Mouse (Mus musculus) liver, embryonic 14.5 days (tissue): ENCODE results near the gene Tfb1m. TPM values are rescaled to one million over a fixed set of nuclear protein-coding genes. Genes with fewer than 3 reads are reported as not detected.

ENCODE experiments used
- ATAC-seq: fragments of 200-750 bp; cut with Nextera tagmentation; 2 replicates; pipeline ENCODE4 v1.8.0; 2017; ENCODE audit warnings: moderate number of reproducible peaks, mild to moderate bottlenecking, moderate library complexity; ENCODE audit not compliant: insufficient read depth
- DNase-seq, 3 experiments: peaks; one replicate each; pipeline ENCODE4 v3.0.0-alpha.2; 2012 to 2013; ENCODE audit warnings: low read depth in 3 of 3, low spot score in 3 of 3
- H3K27ac ChIP-seq: fragments of 300-500 bp; sonication (generic); 2 replicates; pipeline ENCODE4 v1.5.1; 2014; ENCODE audit warnings: moderate library complexity, mild to moderate bottlenecking, control low read depth, inconsistent platforms
- H3K27me3 ChIP-seq: fragments of 300-500 bp; sonication (generic); 2 replicates; pipeline ENCODE4 v1.6.1; 2014; ENCODE audit warnings: mild to moderate bottlenecking, low read length, moderate library complexity; ENCODE audit not compliant: control insufficient read depth, insufficient read depth
- H3K36me3 ChIP-seq: fragments of 300-500 bp; sonication (generic); replicated peaks from 2 replicates; pipeline ENCODE4 v1.6.1; 2014; ENCODE audit warnings: low read depth; ENCODE audit not compliant: control insufficient read depth, insufficient read depth
- H3K4me1 ChIP-seq, 2 experiments: fragments of 200-500 bp in 1 of 2; fragments of 300-500 bp in 1 of 2; sonication (generic) in 1 of 2; replicated peaks; 2 replicates each; pipeline ENCODE4 v1.6.1; 2012 to 2014; ENCODE audit warnings: antibody characterized with exemption in 1 of 2, inconsistent platforms in 1 of 2, low read length in 1 of 2; ENCODE audit not compliant: control insufficient read depth in 2 of 2, insufficient read depth in 2 of 2
- H3K4me2 ChIP-seq: fragments of 300-500 bp; sonication (generic); 2 replicates; pipeline ENCODE4 v1.6.1; 2014; ENCODE audit warnings: low read depth, mild to moderate bottlenecking, control low read depth, moderate library complexity
- H3K4me3 ChIP-seq, 2 experiments: fragments of 200-500 bp in 1 of 2; fragments of 300-500 bp in 1 of 2; sonication (generic) in 1 of 2; 2 replicates each; pipeline ENCODE4 v1.5.1; 2012 to 2014; ENCODE audit warnings: low read depth in 2 of 2, low read length in 2 of 2, mild to moderate bottlenecking in 2 of 2, control low read depth in 1 of 2, inconsistent platforms in 1 of 2, moderate library complexity in 1 of 2; ENCODE audit not compliant: insufficient read depth in 1 of 2
- H3K9ac ChIP-seq: fragments of 300-500 bp; sonication (generic); replicated peaks from 2 replicates; pipeline ENCODE4 v1.6.1; 2014; ENCODE audit warnings: mild to moderate bottlenecking, control low read depth, moderate library complexity
- H3K9me3 ChIP-seq: fragments of 300-500 bp; sonication (generic); 2 replicates; pipeline ENCODE4 v1.6.1; 2016; ENCODE audit warnings: low read length, mixed read lengths; ENCODE audit not compliant: control insufficient read depth
- CTCF ChIP-seq: IDR thresholded peaks from 2 replicates; pipeline ENCODE4 v1.5.1; 2016; ENCODE audit warnings: antibody characterized with exemption, low read depth, control low read depth
- EP300 ChIP-seq: IDR thresholded peaks from 2 replicates; pipeline ENCODE4 v1.6.1; 2016; ENCODE audit warnings: antibody characterized with exemption, low read depth
- WGBS: fragments of 180-500 bp; shearing (Covaris S2); extraction: QIAGEN DNeasy Blood & Tissue Kit; methylation state at CpG from one replicate; pipeline ENCODE4 v1.1.7; 2014; ENCODE audit not compliant: insufficient replicate concordance; 5-methylcytosine and 5-hydroxymethylcytosine counted together
- polyA plus RNA-seq, 2 experiments: library from polyadenylated mRNA; depleted of rRNA in 1 of 2; stranded (reverse) in 1 of 2; unstranded in 1 of 2; fragments of >200 nt; fragmentation: Nextera tagmentation in 1 of 2; extraction: Ambion mirVana in 1 of 2; gene quantifications; 2 replicates each; pipeline versions ENCODE4 v1.2.1 to v1.2.3; 2012 to 2014

Tfb1m gene
- polyA plus RNA-seq, 2 experiments = 9.8 to 12.9 TPM

- Histone ChIP-seq H3K9me3 (no peaks in the 10 kb centered on the region), H3K4me1 (peaks cover 1 to 3% of the 10 kb centered on the region in 2 experiments; a peak in 1 of 4 replicates), H3K4me2 (no peak overlapping the region), H3K27me3 (no peaks in the 10 kb centered on the region), H3K9ac (no peak overlapping the region), H3K36me3 (no peaks in the 10 kb centered on the region), H3K27ac (no peak overlapping the region), H3K4me3 (no peak overlapping the region)
- 73% methylated on average over 9 of the region's 9 CpGs for WGBS
- ATAC-seq (no peak), DNase-seq (no peak)
- TF ChIP-seq EP300 (no peak), CTCF (no peak)
Measured at GRCm38 (mm10) chr17:3516406-3516805, 41.2 kb downstream of the Tfb1m start.

GRCm38 (mm10) chr17:3515851-3516250 is 41.7 kb downstream of the Tfb1m start:
- H3K27ac ChIP-seq = no peak overlapping the region
- TF ChIP-seq EP300 (no peak), CTCF (no peak)
- H3K9ac ChIP-seq = no peak overlapping the region
- no peak overlapping the region for H3K4me2 ChIP-seq
- no peaks in the 10 kb centered on the region for H3K27me3 ChIP-seq
- no peak for ATAC-seq
- 76% methylated on average over 8 of the region's 8 CpGs for WGBS
- H3K9me3 ChIP-seq = no peaks in the 10 kb centered on the region
- H3K4me1 ChIP-seq = no peaks in the 10 kb centered on the region
- DNase-seq = no peak
- no peaks in the 10 kb centered on the region for H3K36me3 ChIP-seq
- no peak overlapping the region for H3K4me3 ChIP-seq

DNA sequence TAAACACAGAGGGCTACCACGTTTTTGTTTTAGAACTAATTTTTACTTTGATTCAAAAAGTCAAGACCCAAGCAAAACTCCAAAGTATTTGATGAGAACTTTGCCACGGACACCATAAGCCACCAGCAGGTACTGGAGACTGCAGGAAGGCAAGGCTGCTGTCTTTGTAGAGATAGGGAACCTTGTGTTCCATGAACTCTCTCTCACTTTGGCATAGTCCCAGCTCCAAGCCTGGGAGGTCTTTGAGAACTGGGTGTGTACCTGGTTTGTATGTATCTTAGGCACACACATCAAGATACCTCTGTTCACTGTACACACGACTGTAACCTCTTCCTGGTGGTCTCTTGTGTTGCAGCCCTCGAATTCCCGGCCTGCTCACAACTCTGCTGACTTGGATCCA is 43.3 kb downstream of the Tfb1m start:
- ATAC-seq = no peak
- H3K9ac ChIP-seq = no peak overlapping the region
- WGBS = 59% methylated on average over 5 of the region's 5 CpGs
- no peaks in the 10 kb centered on the region for H3K27me3 ChIP-seq
- no peaks in the 10 kb centered on the region for H3K4me1 ChIP-seq
- H3K36me3 ChIP-seq = no peaks in the 10 kb centered on the region
- no peak overlapping the region for H3K27ac ChIP-seq
- no peak overlapping the region for H3K4me2 ChIP-seq
- H3K9me3 ChIP-seq = no peaks in the 10 kb centered on the region
- TF ChIP-seq CTCF (no peak), EP300 (no peak)
- H3K4me3 ChIP-seq = no peak overlapping the region
- DNase-seq = no peak

DNA sequence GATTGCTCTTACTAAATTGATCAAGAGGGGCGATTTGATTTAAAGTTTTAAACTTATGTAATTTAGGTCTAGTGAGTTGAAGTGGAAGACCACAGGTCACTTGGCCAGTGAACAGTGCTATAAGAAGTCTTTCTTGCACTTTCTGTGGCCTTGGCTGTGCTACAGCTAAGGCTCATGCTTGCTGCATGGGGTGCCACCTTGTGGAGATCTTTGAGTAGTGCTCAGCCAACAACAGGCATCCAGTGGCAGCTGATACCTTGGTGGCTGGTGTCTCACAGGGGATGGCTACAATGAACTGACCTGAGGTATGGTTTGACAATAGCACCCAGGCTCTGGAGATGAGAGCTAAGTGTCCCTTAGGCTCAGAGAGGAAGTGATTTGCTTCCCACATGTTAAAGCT is 47.7 kb downstream of the Tfb1m start:
- Histone ChIP-seq H3K27me3 (no peaks in the 10 kb centered on the region), H3K27ac (no peak overlapping the region), H3K36me3 (no peaks in the 10 kb centered on the region), H3K4me3 (no peak overlapping the region), H3K4me1 (no peaks in the 10 kb centered on the region), H3K9me3 (no peaks in the 10 kb centered on the region), H3K4me2 (no peak overlapping the region), H3K9ac (no peak overlapping the region)
- TF ChIP-seq CTCF (peak; percentile 84), EP300 (no peak)
- no peak for DNase-seq
- peak; percentile 51; the same call in 1 of the 2 replicates for ATAC-seq
- 13% methylated on average over 1 of the region's 1 CpGs for WGBS

DNA sequence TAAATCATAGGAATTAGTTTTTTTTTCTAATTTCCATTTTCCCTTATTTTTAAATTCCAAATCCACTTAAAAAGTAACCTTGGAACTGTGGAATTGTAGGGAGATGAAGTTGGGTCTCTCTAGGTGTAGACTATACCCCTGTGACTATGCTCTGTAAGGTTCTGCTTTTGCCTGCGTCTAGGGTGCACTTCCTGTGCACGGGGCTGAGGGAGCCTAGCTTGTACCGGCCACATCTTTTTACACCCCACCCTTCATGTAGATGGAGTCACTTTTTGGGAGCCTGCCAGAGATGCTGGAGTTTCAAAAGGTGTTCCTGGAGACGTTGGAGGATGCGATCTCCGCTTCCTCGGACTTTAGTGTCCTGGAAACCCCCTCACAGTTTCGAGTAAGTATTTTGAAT is 51.1 kb downstream of the Tfb1m start:
- H3K4me1 ChIP-seq = no peaks in the 10 kb centered on the region
- no peak overlapping the region for H3K27ac ChIP-seq
- TF ChIP-seq CTCF (no peak), EP300 (no peak)
- DNase-seq = no peak
- no peaks in the 10 kb centered on the region for H3K9me3 ChIP-seq
- H3K9ac ChIP-seq = no peak overlapping the region
- no peaks in the 10 kb centered on the region for H3K36me3 ChIP-seq
- no peaks in the 10 kb centered on the region for H3K27me3 ChIP-seq
- H3K4me2 ChIP-seq = no peak overlapping the region
- WGBS = 50% methylated on average over 8 of the region's 8 CpGs
- ATAC-seq = no peak
- H3K4me3 ChIP-seq = no peak overlapping the region

DNA sequence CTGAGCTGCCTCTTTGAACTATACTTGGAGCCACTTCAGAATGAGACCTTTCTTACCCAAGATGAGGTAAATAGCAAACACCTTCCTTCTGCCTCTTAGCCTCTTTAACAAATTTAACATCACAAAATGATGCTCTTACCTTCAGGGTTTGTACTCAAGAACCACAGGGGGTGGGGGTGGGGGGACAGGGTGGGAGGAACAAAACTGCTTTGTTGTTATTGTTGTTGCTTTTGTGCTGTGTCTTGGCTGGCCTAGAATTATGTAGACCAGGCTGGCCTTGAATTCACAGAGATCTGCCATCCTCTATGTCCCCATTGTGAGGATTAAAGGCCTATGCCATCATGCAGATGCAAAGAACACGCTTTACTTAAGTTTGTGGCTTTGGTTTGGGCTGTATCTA is 51.9 kb downstream of the Tfb1m start:
- H3K36me3 ChIP-seq = no peaks in the 10 kb centered on the region
- no peaks in the 10 kb centered on the region for H3K9me3 ChIP-seq
- no peak overlapping the region for H3K9ac ChIP-seq
- no peak for TF ChIP-seq CTCF
- TF ChIP-seq EP300 = no peak
- ATAC-seq = no peak
- no peaks in the 10 kb centered on the region for H3K4me1 ChIP-seq
- H3K4me3 ChIP-seq = no peak overlapping the region
- no peak for DNase-seq
- H3K27me3 ChIP-seq = no peaks in the 10 kb centered on the region
- 60% methylated on average over 1 of the region's 1 CpGs for WGBS
- no peak overlapping the region for H3K27ac ChIP-seq
- H3K4me2 ChIP-seq = no peak overlapping the region
